Mouse (Mus musculus): Measurements from ENCODE around the gene Tmem41b. TPM values are rescaled to one million over a fixed set of nuclear protein-coding genes. Genes with fewer than 3 reads are reported as not detected.
"Not testable (repeated sequence)": the region's sequence is repeated elsewhere in the genome, so short reads cannot be mapped to it uniquely, and the experiment has no call there.

The Tmem41b gene
- 5.4 and 16.7 TPM in 2 replicates for polyA plus RNA-seq (2012; ENCODE audit: insufficient read depth, low replicate concordance)

DNA sequence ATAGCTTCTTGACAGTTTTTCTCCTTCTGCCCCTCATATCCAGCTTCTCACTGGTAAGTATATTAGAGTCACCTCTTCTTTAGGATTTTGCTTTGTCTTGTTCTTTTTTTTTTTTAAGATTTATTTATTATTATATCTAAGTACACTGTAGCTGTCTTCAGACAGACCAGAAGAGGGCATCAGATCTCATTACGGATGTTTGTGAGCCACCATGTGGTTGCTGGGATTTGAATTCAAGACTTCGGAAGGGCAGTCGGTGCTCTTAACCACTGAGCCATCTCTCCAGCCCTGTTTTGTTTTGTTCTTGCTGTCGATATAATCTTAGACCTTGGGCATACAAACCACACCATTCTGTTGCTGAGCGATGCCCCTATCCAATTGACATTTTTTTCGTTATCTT, at the start of gene Tmem41b:
Gene Tmem41b (minus strand): TSS at position 155 of the 400 bp plus-strand sequence.
- not testable (repeated sequence) for H3K9me3 ChIP-seq; H3K27me3 ChIP-seq (replicated peaks)
- peaks cover 28% of the 10 kb centered on the region for H3K4me1 ChIP-seq
- peaks cover 22% of the 10 kb centered on the region for H3K36me3 ChIP-seq (replicated peaks; ENCODE audit: low read length)
- peak within 1 kb of the TSS; percentile 97 for H3K4me3 ChIP-seq (replicated peaks)

DNA sequence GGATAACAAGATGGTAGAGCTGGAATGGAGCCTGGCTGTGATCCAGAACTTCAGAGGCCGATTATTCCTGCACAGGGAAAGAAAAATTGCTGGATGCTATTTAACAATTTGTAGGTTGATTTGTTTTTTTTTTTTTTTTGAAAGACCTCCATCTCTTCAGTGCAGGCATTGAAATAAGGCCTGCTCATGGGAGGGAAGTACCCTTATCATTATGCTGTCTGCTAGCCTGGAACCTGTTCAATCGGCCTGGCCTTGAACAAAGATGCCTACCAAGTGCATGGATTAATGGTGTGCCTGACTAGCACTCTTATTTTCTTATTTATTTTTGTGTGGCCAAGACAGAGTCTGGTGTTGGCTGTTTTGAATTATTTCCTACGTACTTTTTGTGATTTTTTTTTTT, 43.6 kb upstream of the Tmem41b start:
- Histone ChIP-seq H3K27me3 (replicated peaks) (no peaks in the 10 kb centered on the region), H3K4me3 (replicated peaks) (no peak overlapping the region), H3K9me3 (no peaks in the 10 kb centered on the region), H3K4me1 (peaks cover 11% of the 10 kb centered on the region; the same call in 1 of the 2 replicates), H3K36me3 (replicated peaks; ENCODE audit: low read length) (peaks cover 78% of the 10 kb centered on the region)
- no peak for TF ChIP-seq GATA1 (IDR thresholded peaks at IDR 0.05; ENCODE audit: borderline replicate concordance, low read length)
- no peak for TF ChIP-seq FLI1 (IDR thresholded peaks at IDR 0.05; ENCODE audit: low read length)

DNA sequence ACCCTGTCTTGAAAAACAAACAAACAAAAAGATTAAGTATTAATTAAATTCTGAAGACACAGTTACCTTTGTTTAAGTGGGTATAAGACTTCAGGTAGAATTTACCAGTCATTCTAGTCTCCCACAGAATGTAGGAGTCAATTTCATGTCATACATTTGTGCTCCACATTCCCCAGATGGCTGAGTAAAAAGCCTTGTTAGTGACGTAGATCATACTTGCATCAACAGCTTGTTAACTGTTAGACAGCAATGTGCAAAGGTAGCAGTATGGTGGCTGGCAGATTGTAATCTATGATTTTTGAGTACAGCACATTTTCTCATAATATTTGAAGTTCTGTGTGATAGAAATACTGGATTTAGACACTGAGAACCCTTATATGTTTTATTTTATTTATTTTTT, 42.1 kb upstream of the Tmem41b start:
- H3K4me1 ChIP-seq = peaks cover 7% of the 10 kb centered on the region; the same call in 1 of the 2 replicates
- no peaks in the 10 kb centered on the region for H3K9me3 ChIP-seq
- peaks cover 73% of the 10 kb centered on the region for H3K36me3 ChIP-seq (replicated peaks; ENCODE audit: low read length)
- H3K27me3 ChIP-seq (replicated peaks) = no peaks in the 10 kb centered on the region
- H3K4me3 ChIP-seq (replicated peaks) = no peak overlapping the region
- TF ChIP-seq GATA1 (IDR thresholded peaks at IDR 0.05; ENCODE audit: borderline replicate concordance, low read length) = no peak
- no peak for TF ChIP-seq FLI1 (IDR thresholded peaks at IDR 0.05; ENCODE audit: low read length)

DNA sequence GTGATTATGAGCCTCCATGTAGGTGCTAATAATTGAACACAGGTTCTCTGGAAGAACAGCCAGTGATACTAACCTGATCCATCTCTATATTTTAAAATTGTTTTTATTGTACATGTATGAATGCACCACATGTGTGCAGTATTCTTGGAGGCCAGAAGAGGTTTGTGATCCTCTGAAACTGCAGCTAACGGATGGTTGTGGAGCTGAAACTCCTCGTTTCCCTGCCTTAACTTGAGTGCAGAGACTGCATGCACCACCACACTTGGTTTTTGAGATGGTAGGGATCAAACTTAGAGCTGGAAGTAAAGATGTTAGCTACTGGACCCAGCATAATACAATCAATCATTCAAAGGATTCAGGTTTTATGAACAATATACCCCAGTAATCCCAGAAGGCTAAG, 39.9 kb upstream of the Tmem41b start:
- H3K4me3 ChIP-seq (replicated peaks) = no peak overlapping the region
- peaks cover 57% of the 10 kb centered on the region for H3K36me3 ChIP-seq (replicated peaks; ENCODE audit: low read length)
- H3K9me3 ChIP-seq = no peaks in the 10 kb centered on the region
- no peak for TF ChIP-seq FLI1 (IDR thresholded peaks at IDR 0.05; ENCODE audit: low read length)
- no peak for TF ChIP-seq GATA1 (IDR thresholded peaks at IDR 0.05; ENCODE audit: borderline replicate concordance, low read length)
- peaks cover 14% of the 10 kb centered on the region; the same call in 1 of the 2 replicates for H3K4me1 ChIP-seq
- H3K27me3 ChIP-seq (replicated peaks) = no peaks in the 10 kb centered on the region

DNA sequence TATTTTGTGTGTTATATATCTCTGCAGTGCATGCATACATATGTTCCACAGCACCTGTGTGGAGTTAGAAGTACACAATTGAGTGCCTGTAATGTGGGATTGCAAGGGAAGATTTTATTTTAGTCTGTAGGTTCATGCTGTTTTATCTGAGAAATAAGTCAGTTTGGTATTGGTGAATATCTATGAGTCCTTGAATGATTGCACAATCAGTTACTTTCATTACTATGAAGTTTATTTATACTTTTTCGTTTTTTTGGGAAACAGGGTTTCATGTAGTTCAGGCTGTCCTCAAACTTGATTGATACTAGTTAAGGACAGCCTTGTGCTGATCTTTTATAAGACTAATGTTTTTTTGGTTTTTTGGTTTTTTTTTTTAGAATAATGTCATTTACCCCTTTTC, 36.8 kb upstream of the Tmem41b start:
- Histone ChIP-seq H3K36me3 (replicated peaks; ENCODE audit: low read length) (peaks cover 30% of the 10 kb centered on the region), H3K9me3 (no peaks in the 10 kb centered on the region), H3K4me3 (replicated peaks) (no peak overlapping the region), H3K27me3 (replicated peaks) (no peaks in the 10 kb centered on the region), H3K4me1 (peaks cover 33% of the 10 kb centered on the region)
- TF ChIP-seq FLI1 (IDR thresholded peaks at IDR 0.05; ENCODE audit: low read length) (no peak), GATA1 (IDR thresholded peaks at IDR 0.05; ENCODE audit: borderline replicate concordance, low read length) (no peak)

DNA sequence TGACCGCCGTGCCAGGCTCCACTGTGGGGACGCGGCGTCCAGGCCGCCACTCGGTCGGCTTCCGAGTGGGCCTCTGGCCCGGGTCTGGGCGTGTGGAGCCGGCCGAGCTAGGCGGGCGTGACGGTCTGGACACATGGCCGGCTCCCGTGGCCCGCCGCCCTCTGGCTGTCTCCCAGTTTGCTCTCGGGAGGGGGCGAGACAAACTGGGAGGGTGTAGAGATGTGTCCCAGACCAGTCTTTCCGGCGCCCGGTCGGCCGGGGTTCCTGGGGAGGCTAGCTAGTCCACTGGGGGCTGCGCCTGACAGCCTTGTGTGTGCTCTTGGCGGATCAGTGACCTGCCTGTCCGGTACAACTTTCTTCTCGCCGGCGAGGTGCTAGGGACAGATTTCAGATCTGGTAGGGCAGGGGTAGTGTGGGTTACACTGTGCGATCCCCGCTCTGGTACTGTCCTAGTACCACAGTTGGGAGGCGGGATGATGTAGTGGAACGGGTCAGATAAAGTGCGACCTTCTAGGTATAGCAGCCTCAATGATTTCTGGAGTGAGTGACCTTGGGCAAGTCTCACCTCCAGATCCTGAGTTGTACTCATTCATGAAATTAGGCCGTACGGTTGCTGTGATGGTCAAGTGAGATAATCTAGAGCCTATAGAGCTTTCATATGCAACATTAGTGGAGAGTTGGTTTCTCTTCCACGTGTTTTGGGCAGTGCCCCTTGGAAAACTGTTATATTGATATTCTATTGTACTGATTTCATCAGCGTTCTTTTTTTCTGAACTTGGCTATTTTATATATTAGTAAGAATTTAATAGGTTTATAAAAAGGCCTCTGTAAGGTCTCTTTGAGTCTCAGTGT, 32.1 kb upstream of the Tmem41b start:
- H3K9me3 ChIP-seq = peaks cover 9% of the 10 kb centered on the region; the same call in 1 of the 2 replicates
- peaks cover 26% of the 10 kb centered on the region for H3K4me1 ChIP-seq
- peaks cover 3% of the 10 kb centered on the region for H3K36me3 ChIP-seq (replicated peaks; ENCODE audit: low read length)
- TF ChIP-seq FLI1 (IDR thresholded peaks at IDR 0.05; ENCODE audit: low read length) = no peak
- no peak for TF ChIP-seq GATA1 (IDR thresholded peaks at IDR 0.05; ENCODE audit: borderline replicate concordance, low read length)
- peak overlapping the region; percentile 98 for H3K4me3 ChIP-seq (replicated peaks)
- no peaks in the 10 kb centered on the region for H3K27me3 ChIP-seq (replicated peaks)

DNA sequence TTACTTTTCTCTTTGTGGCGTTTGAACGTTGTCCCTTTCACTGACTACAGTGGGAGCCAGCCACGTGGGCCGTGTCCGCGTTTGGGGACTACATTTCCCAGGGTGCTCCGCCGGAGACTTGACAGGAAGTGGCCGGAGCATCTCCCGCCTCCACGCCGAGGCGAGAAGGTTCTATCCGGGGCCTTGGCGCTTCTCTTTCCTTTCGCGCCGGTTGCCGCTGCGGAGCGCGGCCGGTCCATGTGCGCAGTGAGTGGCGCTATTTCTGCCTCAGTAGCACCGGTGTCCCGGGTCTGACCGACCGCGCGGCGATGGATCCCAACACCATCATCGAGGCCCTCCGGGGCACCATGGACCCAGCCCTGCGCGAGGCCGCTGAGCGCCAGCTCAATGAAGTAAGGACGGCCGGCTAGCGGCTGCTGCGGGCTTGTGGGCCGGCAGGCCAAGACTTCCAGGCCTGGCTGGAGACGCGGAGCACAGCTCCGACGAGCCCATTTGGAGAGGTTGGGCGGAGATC, 31.4 kb upstream of the Tmem41b start, which contains the start of gene Ipo7:
Gene Ipo7 (plus strand): TSS at position 158 of the 514 bp plus-strand sequence.
- H3K9me3 ChIP-seq = peaks cover 9% of the 10 kb centered on the region; the same call in 1 of the 2 replicates

DNA sequence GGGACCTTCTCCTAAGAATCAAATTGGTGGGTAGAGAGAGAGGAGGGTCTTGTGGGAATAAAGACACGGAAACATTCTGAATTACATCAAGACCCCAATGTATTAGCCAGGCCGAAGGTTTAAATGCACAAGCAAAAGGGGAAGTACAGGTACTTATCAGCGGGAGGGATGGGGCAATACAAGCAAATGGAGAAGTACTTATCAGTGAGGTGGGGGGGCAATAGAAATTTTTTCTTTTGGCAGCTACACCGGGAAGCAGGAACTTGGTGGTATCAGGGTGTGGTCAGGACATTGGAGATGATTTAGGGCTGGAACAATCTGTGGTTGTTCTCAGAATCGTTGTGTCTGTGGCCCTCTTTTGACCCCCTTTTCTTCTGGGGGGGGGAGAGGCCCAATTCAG, 27.5 kb upstream of the Tmem41b start:
- Histone ChIP-seq H3K9me3 (peaks cover 9% of the 10 kb centered on the region; the same call in 1 of the 2 replicates), H3K36me3 (replicated peaks; ENCODE audit: low read length) (no peaks in the 10 kb centered on the region), H3K27me3 (replicated peaks) (no peaks in the 10 kb centered on the region), H3K4me3 (replicated peaks) (no peak overlapping the region), H3K4me1 (peaks cover 15% of the 10 kb centered on the region)
- TF ChIP-seq FLI1 (IDR thresholded peaks at IDR 0.05; ENCODE audit: low read length) (no peak), GATA1 (IDR thresholded peaks at IDR 0.05; ENCODE audit: borderline replicate concordance, low read length) (no peak)

More for the DNA sequence above, 31.4 kb upstream of the Tmem41b start, which contains the start of gene Ipo7:
- Histone ChIP-seq H3K27me3 (replicated peaks) (no peaks in the 10 kb centered on the region), H3K4me3 (replicated peaks) (peak within 1 kb of the TSS; percentile 98), H3K36me3 (replicated peaks; ENCODE audit: low read length) (peaks cover 3% of the 10 kb centered on the region), H3K4me1 (peaks cover 26% of the 10 kb centered on the region)
- TF ChIP-seq FLI1 (IDR thresholded peaks at IDR 0.05; ENCODE audit: low read length) = peak; percentile 50; the same call in 1 of the 2 replicates
- no peak for TF ChIP-seq GATA1 (IDR thresholded peaks at IDR 0.05; ENCODE audit: borderline replicate concordance, low read length)

DNA sequence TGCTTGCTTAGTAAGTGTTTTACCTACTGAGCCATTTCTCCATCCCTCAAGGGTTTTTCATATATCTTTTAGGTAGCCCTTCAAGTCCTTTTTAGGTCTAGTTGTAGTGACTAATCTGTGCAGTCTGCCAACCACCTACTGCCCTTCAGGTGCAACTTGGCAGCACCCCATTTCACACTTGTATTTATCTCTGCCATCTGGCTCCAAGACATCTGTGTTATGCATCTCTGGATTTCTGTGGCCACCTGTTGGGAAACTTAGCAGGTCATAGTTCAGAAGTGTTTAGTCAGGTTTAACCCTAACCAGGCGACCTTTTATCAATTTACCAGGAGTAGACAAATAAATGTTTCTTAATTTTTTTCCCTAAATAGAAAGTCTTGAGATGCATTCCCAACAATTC, 24.7 kb upstream of the Tmem41b start:
- H3K4me1 ChIP-seq = peaks cover 27% of the 10 kb centered on the region
- H3K36me3 ChIP-seq (replicated peaks; ENCODE audit: low read length) = peaks cover 3% of the 10 kb centered on the region
- TF ChIP-seq FLI1 (IDR thresholded peaks at IDR 0.05; ENCODE audit: low read length) = no peak
- H3K4me3 ChIP-seq (replicated peaks) = no peak overlapping the region
- no peaks in the 10 kb centered on the region for H3K27me3 ChIP-seq (replicated peaks)
- peaks cover 15% of the 10 kb centered on the region for H3K9me3 ChIP-seq

DNA sequence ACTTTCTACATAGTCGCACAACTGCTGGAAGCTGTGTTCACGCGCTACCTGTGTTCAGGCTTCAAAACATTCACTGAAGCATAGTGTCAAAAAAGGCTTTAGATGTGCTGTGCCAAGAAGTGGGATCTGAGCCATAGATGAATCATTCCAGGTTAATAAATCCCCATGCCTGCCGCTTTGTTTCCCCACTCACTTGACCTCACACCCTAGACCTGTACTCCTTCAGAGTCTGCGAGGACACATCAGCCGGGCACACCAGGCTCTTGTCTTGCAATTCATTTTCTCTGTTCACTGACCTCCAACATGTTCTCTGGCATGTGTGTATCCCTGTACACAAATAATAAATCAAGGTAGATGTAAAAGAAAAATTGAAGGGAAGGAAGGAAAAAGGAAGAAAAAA, 22.4 kb upstream of the Tmem41b start:
- Histone ChIP-seq H3K4me3 (replicated peaks) (no peak overlapping the region), H3K4me1 (peaks cover 36% of the 10 kb centered on the region), H3K27me3 (replicated peaks) (no peaks in the 10 kb centered on the region), H3K36me3 (replicated peaks; ENCODE audit: low read length) (peaks cover 3% of the 10 kb centered on the region), H3K9me3 (peaks cover 6% of the 10 kb centered on the region)
- no peak for TF ChIP-seq FLI1 (IDR thresholded peaks at IDR 0.05; ENCODE audit: low read length)
- TF ChIP-seq GATA1 (IDR thresholded peaks at IDR 0.05; ENCODE audit: borderline replicate concordance, low read length) = no peak

Measured in megakaryocyte, embryonic 14.5 days (primary cell).